Mouse (Mus musculus) kidney, postnatal 4 days (tissue): Measurements from ENCODE around the gene Scp2.
A peak's percentile ranks its signal among the peaks of the same experiment; 100 is the strongest.
"Not testable (repeated sequence)": the region's sequence is repeated elsewhere in the genome, so short reads cannot be mapped to it uniquely, and the experiment has no call there.

Experiments used
- DNase-seq, 2 experiments: peaks; one replicate each; pipeline ENCODE4 v3.0.0; 2021; ENCODE audit warnings: mixed read lengths in 2 of 2

Scp2 gene

DNA sequence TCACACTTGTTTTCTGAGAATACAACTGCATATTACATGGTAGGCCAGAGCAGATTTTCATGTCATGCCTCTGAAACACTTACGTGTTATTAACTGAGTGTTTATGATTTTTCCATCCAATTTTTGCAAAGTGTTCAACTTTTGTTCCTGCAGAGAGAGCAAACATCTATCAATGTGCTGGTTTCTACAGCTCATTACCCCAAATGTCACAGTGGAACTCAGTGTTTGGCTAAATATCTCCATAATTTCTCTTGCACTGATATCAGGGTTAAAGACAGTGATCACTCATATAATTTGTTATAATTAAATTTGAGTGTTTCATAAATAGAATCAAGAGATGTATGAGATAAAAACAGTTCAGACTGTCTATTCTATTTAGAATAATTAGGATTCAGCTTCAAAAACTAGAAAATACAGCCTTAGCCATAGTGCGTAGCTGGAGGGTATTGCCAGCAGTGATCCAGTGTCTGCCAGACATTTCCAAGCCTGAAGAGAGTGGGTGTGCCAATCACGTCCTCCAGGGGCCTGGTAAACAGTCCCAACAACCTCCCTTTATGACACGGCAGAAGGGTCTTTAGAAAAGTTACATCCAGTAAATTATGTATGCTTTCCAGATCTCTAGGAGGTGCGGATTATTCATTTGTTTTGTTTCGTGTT lies 51.9 kb downstream of the Scp2 start:
- no peak for DNase-seq

DNA sequence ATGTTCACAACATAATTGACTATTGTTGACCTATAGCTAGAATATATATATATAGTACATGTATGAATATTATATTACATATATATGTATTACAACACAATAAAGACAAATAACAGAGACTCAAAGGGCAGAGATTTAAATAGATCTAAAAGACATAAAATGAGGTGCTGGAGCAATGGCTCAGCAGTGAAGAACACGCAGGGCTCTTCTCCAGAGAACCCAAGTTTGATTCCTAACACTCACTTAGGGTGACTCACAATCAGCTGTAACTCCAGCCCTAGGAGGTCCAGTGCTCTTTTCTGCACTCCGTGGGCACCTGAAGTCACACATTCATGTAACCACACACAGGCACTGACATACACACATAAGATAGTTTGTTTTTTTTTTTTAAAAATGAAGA lies 60.8 kb downstream of the Scp2 start:
- no peak for DNase-seq

DNA sequence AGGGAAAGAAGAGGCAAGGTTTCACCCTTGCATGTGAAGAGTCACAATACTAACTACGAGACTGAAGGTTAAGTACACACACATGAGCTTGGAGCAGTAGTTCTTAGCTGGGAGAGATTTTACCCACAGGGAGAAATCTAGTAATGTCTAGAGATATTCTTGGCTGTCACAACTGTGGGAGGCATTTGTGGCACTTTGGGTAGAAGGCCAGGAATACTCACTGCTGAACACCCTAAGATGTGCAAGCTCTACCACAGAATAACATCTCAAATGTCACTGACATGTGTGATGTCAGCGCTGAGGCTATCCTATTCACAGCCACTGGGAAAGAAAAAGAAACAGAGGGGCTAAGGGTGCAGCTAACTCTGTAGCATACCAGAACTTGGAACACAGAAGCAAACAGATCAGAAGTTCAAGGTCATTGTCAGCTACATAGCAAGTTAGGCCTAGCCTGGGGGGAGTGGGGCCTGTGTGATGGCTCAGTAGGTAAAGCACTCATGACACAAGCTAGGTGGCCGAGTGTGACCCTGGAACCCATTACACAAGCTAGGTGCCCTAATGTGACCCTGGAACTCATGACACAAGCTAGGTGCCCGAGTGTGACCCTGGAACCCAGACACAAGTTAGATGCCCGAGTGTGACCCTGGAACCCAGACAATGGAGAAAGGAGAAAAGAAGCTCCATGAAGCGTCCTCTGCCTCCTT lies 61.6 kb downstream of the Scp2 start:
- no peak for DNase-seq

DNA sequence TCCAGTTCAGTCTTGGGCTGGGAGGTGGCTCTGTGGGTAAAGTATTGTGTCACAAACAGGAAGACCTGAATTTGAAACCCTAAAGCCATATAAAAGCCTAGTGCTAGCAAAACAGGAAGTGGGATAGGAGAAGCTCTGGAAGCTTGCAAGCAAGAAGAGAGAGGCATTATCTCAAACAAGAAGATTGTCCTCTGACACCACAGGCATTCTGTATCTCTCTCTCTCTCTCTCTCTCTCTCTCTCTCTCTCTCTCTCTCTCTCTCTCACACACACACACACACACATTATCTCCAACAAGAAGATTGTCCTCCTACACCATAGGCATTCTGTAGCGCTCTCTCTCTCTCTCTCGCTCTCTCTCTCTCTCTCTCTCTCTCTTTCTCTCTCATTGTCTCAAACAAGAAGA lies 62.4 kb downstream of the Scp2 start:
- DNase-seq = no peak

DNA sequence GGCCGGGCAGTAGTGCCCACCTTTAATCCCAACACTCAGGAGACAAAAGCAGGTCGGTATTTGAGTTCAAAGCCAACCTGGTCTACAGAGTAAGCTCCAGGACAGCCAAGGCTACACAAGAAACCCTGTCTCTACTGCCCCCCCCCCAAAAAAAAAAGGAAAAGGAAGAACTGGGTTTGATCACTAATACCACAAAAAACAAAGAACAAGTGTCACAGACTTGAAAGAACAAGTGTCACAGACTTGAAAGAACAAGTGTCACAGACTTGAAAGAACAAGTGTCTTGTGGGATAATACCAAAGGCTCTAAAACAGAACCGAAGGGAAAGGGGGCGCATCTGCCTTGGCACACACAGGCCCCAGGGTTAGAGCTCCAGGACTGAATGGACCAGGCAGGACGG lies 63.9 kb downstream of the Scp2 start:
- no peak for DNase-seq

DNA sequence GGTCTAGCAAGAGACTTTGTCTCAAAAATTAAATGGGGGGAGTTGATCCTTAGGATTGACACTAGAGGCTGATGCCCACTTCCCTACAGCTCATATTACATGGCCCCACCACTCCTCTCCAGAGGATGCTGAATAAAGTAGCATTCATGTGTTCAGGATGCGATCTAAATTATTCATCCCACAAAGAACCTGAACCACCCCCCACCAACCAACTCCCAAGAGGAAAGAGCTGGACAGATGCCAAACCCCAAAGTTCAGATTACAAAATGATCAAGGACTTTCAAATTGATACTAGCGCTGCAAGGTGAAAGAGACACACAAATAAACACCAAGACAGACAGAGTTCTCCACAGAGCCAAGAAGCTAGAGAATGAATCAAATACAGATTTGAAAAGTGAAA lies 65.0 kb downstream of the Scp2 start:
- DNase-seq = no peak

DNA sequence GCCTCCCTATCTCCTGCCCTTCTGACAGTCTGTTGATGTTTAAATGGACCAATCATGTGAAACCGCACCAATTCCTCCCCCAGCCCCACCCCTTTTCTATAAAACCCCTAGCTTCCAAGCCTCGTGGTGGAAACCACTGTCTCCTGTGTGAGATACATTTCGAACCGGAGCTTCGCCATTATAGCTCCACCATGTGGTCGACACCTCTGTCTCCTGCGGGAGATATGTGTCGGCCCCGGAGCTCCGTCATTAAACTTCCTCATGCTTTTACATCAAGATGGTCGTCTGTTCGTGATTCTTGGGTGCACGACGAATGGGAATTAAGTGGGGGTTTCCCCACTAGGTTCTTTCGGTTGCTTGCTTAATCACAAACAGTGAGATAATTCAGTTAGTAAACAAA lies 65.6 kb downstream of the Scp2 start:
- not testable (repeated sequence) for DNase-seq

DNA sequence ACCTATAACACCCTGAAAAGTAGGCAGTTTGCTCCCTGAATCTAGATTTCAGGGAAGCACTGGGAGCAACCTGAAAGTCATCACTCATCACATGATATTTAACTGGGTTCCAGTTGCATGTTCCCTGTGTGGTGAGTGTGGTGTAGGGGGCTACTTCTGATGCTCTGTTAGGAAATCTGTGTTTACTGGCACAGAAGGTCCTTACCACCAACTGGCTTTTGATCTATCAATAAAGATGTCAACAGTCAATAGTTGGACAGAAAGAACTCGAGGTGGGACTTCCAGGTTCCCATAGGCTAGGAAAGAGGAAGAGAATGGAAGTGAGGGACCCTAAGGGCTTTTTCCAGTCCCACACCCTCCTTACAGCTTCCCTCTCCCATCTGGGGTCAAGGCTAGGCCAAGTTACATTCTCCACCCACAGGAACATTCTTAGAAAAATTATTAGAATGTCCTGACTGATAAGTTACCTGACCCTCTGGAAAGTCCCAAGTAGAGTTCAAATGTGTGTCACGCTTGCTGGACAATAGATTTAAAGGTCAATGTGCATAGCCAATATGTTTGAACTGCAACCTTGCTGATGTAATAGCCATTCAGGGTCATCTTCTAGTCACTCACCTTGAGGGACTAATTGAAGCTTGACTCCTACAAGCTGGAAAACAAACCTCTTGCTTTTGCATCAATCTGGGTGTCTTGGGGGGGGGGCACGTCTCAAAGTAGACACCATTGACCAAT lies 67.4 kb downstream of the Scp2 start:
- no peak for DNase-seq

DNA sequence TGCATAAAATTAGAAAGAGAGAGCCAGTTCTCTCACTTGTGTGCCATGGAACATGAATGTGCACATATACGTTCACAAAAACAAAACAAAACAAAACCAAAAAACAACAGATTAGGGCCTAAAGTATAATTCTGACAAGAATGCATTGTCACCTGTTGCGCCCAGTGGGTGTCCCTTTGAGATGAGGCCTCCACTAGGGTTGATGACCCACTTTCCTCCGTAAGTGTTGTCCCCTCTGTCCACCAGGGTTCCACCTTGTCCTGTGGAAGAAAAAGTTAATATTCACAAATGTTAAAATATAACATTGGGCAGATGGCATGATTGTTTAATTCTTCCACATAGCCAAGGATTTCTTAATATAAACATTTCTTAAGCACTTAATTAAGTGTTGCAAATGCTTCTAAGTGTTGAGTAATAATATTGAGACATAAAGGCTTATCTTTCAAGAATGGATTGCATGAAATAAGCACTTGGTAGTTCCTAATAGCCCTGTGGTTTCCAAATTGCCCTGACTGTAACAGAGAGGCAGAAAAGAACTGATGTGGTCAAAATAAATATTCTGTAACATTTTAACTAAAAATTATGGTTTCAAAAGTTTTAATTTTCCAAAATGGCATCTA lies 70.5 kb downstream of the Scp2 start:
- no peak for DNase-seq

DNA sequence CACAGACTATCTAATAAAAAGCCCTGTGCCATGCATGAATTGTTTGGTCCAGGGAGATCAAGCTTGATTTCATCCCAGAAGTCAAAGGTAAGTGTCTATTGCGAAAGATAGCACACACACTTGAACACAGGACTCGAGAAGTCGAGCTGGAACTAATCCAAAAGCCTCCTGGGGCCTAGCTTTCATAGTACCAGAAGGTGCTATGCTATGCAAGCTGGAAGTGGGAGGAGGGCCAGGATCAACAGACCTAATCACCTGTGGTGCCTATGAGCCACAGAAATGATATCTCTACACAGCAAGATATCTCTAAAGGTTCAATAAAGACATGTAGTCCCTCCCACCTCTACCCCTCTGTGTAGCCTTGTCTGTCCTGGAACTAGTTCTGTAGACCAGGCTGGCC lies 72.7 kb downstream of the Scp2 start:
- DNase-seq = no peak

DNA sequence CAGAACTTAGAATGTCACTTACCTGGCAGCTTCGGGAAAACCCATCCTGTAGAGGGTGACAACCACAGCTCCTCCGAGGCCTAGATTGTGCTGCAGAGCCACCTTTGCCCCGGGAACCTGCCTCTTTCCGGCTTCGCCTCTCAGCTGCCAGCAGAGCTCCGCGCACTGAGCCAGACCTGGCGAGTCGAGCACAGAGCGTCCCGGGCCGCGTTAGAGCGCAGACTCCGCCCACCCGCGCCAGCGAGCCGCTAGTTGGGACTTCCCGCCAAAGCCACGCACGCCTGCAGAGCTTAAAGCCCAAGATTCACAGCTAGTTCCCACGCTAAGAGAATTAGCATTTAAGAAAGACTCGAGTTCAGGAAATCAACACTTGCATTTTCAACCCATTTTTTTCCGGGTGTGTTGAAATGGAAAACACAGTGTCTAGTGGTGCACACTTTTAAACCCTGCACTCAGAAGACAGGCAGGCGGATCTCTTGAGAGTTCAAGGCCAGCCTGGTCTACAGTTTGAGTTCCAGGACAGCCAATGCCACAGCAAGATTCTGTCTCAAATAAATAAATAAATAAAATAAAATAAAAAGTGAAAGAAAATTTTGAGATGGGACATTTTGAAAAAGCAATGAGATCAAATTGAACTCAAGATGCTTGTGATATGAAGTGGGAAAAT lies 73.4 kb downstream of the Scp2 start:
- DNase-seq = peak; percentile 97 to 98

DNA sequence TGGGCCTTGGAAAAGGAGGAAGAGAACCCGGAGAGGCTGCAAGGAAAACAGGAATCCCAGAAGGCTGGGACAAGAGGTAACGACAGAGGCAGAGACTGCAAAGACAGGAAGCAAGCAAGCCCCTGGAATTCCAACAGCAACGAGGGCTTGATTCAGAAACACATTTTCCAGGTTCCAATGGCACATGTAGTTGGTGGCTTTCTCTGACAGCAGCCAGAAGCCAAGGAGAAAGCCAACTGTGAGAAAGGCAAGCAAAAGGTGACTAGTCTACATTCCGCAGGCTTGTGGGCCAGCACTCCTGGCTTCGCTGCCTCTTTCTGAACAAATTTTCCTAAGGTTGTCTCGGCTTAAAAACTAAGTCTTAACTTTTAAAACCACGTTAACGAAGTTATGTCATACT lies 74.1 kb downstream of the Scp2 start:
- DNase-seq = peak; percentile 9 to 26

DNA sequence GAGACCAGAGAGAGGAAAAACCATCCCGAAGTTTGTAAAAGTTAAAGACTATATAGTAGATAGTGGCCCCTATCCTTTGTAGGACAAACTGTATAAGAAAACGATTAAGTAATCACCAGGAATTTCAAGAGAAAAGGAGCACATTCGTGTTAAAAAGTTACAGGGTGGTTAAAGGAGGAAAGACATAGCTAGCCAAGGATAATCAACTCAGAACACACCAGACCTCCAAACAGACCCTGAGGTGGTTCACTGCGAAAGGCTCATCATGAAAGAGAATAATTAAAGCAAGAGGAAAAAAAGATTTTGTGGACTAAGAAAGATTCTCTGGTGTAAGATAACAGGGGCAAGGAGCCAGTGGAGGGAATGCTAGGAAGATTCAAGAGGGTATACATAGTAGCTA lies 74.5 kb downstream of the Scp2 start:
- DNase-seq = no peak

DNA sequence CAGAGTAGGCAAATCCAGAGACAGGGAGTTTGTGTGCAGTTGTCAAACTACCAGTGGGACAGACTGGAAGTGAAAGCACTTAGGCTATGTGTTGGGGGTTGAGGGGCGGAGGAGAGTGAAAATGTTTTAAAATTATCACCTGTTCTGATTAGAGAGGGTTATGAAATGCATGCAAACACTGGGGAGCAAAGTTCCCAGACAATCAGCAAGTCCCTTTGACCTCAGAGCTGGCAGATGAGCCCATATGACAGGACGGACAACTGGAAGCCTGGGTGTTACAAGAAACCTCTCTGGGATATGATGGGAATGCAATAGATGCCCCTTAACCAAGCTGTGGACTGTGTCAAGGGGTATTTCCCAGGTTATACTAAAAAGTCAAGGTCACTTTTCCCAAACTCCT lies 76.7 kb downstream of the Scp2 start:
- no peak for DNase-seq

DNA sequence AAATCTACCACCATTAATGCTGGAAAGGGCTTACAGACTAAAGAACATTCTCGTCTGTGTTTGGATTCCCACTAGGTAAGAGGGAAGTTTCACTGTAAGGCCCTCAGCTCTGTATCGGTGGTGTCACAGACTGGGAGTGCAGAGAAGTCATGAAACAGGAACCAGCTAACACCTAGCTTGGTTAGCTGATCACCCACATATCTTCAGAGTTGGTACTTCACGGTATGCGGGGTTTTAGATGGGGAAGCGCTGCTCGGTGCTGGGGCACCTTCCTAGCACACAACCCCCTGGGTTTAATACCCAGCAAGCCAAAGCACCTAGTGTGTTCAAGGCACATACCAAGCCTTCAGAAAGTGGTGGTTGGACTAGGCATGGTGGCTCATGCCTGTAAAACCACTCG lies 77.5 kb downstream of the Scp2 start:
- DNase-seq = no peak

DNA sequence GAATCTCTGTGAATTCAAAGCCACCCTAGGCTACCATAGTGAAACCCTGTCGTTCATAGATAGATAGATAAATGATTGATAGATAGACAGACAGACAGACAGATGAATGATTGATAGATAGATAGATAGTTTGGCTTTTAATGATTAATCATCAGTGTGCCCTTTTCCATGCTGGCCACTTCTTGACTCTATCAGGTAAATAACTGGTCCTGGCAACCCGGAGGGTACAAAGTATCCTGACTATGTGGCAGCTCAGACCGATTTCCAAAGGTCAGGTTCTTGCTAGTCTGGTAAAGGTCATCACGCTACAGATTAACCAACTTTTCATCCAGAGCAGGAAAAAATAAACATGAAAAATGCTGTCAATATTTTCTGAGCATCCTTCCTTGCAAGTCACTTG lies 78.2 kb downstream of the Scp2 start:
- no peak for DNase-seq

DNA sequence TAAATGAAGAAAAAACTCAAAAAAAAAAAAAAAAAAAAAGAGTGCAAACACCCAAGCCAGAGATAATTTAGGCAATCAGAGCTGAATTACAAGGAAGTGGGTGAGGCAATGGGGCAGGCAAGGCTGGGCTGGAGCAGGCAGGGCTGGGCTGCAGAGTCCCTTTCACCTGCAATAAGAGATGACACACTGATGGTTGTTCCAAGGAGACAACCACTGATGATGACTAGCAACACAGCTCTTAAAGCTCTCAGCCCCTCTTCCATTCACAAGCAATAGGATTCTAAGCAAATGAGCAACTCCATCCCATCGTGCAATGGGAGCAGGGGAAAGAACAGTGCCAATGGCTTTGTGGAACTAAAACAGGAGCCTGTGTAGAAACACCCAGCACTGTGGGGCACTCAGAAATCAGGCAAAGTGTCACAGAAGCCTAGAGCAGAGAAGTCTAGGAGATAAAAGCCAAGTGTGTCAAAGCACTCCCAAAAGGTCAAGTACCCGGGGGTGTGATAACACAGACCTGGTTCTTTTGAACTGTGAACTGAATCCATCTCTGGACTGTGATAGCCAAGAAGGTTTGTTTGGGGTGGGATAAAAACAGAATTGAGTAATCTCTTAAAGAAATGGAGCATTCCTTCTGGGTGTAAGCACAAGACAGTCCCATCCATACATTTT lies 79.5 kb downstream of the Scp2 start:
- no peak for DNase-seq

DNA sequence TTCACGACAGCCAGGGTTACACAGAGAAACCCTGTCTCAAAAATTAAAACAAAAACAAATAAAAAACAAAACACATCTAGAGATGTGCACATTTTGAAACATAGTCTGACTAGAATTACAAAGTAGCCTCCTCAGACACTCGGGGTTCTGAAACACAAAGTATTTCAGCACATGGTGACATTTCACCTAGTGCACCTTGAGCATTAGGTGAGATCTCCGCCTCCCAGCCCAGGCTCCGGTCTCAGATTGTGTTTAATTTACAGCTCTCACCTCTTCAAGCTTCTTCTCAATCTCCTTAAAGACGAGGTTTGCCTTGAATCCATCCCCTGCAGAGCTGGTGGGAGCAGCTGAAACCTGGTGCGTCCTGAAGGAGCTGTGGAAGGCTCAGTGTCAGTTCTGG lies 81.2 kb downstream of the Scp2 start:
- no peak for DNase-seq

DNA sequence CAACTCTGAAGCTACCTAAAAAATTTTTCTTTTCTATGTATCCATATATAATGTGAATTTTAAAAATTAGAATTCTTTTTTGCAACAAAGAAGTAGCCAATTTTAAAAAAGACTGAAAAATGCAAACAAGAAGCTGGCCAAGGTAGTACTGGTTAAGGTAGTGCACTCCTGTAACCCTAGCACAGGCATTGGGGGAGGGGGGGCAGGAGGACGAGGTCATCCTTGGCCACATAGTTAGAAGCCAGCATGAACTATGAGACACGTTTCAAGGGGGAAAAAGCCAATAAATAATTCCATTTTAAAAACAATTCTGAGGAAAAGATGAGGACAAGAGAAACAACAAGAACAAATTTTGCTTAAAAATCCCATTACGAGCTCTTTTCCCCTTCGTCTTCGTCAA lies 82.3 kb downstream of the Scp2 start:
- DNase-seq = no peak

DNA sequence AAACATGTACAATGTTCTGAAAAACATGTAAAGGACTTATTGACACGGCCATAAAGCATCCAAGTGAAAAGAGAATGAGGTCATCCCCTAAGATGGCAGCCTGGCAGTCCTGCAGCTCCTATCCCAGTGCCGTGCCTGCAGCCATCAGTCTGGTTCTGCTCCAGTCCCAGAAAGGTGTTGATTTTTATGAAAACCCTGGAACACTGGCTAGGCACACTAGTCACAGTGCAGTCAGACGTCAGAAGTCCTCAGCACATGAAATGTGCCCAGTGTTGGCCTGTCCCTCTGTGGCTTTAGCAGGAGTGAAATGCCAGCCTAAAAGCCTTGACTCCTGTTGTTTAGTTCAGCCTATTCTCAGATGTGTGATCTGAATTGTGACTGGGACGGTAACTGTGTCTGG lies 84.0 kb downstream of the Scp2 start:
- DNase-seq = no peak

DNA sequence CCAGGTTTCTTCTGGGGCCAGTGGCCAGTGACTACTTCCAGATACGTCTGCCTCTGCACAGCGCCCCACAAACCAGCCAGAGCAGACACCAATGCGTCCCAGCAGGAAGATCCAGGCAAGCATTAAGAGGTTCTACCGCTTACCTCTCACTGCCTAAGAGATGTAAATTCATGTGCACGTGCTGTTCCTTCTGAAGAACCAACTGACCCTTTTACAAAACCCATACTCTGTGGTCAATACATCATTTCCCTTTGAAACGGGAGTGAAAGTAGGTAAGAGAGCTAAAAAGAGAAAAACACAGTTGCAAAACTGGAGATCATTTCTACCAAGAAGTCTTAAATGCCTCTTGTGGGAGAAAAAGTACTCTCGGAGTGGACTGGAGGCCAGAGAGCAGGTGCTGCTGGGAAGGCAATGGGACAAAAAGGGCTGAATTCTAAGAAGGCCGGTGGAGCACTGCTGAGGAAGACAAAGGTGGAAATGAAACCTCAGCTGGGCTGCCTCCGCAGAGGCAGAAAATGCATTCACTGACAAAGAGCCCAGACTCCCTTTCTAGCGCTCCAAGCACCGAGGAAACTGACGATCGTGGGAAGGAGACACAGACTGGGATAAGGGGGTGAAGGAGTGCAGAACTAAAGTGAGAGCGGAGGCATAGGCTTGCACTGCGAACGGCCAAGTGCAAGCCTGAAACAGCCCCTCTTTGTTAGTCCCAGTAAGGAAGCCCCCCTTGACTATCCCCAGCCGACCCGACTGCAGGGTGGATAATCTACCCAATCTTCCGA lies 85.0 kb downstream of the Scp2 start:
- DNase-seq = no peak

DNA sequence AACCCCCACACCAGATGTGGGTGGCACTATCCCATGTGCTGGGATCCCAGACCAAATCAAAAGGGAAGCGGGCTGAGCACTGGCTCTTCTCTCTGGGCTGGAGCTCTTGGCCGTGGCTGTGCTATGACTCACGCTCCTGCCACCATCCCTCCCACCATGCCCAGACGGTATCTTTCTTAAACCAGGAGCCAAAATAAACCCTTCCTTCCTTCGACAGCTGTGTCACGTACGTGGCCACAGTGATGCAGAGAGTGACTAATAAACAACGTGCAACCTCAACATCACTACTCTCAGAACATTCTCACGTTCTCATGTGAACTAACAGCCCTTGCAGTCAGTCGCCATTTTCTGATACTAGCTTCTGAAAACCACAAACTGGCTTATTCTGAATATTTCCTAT lies 86.6 kb downstream of the Scp2 start:
- DNase-seq = no peak
